Mouse (Mus musculus) small intestine, adult 2 months (tissue): ENCODE data around the gene Btbd35f11. TPM values are rescaled to one million over a fixed set of nuclear protein-coding genes. Genes with fewer than 3 reads are reported as not detected.
"Not testable (repeated sequence)": the region's sequence is repeated elsewhere in the genome, so short reads cannot be mapped to it uniquely, and the experiment has no call there.

Experiments
- H3K27ac ChIP-seq: fragments of 200-500 bp; 2 replicates; pipeline ENCODE4 v1.5.1; 2012; ENCODE audit warnings: low read depth, low read length, control low read depth, inconsistent platforms; ENCODE audit not compliant: insufficient read depth
- H3K27me3 ChIP-seq: fragments of 200-500 bp; 2 replicates; pipeline ENCODE4 v1.6.1; 2012; ENCODE audit warnings: mild to moderate bottlenecking, moderate library complexity, low read length, inconsistent platforms; ENCODE audit not compliant: control insufficient read depth, insufficient read depth
- H3K36me3 ChIP-seq: fragments of 200-500 bp; 2 replicates; pipeline ENCODE4 v1.6.1; 2012; ENCODE audit warnings: mild to moderate bottlenecking, low read length, control low read depth, inconsistent platforms; ENCODE audit not compliant: control insufficient read depth, insufficient read depth
- H3K4me1 ChIP-seq: fragments of 200-500 bp; 2 replicates; pipeline ENCODE4 v1.6.1; 2012; ENCODE audit warnings: low read length, inconsistent platforms, mixed read lengths; ENCODE audit not compliant: control insufficient read depth, insufficient read depth, insufficient read length
- H3K4me3 ChIP-seq: fragments of 200-500 bp; 2 replicates; pipeline ENCODE4 v1.5.1; 2012; ENCODE audit warnings: low read depth, mild to moderate bottlenecking, control low read depth, inconsistent platforms, low read length, moderate library complexity
- WGBS: fragments of 180-500 bp; shearing (Covaris S2); methylation state at CpG from one replicate; pipeline ENCODE4 v1.1.7; 2018; 5-methylcytosine and 5-hydroxymethylcytosine counted together
- polyA plus RNA-seq: library from polyadenylated mRNA; depleted of rRNA; stranded (reverse); fragments of >200 nt; gene quantifications from 2 replicates; pipeline ENCODE4 v1.2.3, GENCODE M21; 2012; rRNA removed

The Btbd35f11 gene
- not detected in 2 replicates for polyA plus RNA-seq

- not testable (repeated sequence) for H3K4me1 ChIP-seq, H3K27ac ChIP-seq, H3K4me3 ChIP-seq, H3K27me3 ChIP-seq, H3K36me3 ChIP-seq
- 44% methylated on average over 2 of the region's 3 CpGs for WGBS
Observed at GRCm38 (mm10) chrX:3443590-3443989, at the start of gene Btbd35f11. TSS of gene Btbd35f11 (minus strand) at chrX:3443690.

- H3K27ac ChIP-seq, H3K36me3 ChIP-seq, H3K4me3 ChIP-seq, H3K4me1 ChIP-seq, H3K27me3 ChIP-seq: not testable (repeated sequence)
- 100% methylated on average over 1 of the region's 2 CpGs for WGBS
Observed at GRCm38 (mm10) chrX:3409946-3410345, 33.5 kb downstream of the Btbd35f11 start.

Other genes with a start within 250 kb of the Btbd35f11 start
- not detected in 2 replicates for gene Btbd35f24, start 247.9 kb downstream of the Btbd35f11 start, polyA plus RNA-seq